Mouse (Mus musculus): ENCODE measurements around the gene Evx2. TPM values are rescaled to one million over a fixed set of nuclear protein-coding genes. Genes with fewer than 3 reads are reported as not detected.

The Evx2 gene
- polyA plus RNA-seq, 1 experiment from 2014 or later: 0.06 TPM

DNA sequence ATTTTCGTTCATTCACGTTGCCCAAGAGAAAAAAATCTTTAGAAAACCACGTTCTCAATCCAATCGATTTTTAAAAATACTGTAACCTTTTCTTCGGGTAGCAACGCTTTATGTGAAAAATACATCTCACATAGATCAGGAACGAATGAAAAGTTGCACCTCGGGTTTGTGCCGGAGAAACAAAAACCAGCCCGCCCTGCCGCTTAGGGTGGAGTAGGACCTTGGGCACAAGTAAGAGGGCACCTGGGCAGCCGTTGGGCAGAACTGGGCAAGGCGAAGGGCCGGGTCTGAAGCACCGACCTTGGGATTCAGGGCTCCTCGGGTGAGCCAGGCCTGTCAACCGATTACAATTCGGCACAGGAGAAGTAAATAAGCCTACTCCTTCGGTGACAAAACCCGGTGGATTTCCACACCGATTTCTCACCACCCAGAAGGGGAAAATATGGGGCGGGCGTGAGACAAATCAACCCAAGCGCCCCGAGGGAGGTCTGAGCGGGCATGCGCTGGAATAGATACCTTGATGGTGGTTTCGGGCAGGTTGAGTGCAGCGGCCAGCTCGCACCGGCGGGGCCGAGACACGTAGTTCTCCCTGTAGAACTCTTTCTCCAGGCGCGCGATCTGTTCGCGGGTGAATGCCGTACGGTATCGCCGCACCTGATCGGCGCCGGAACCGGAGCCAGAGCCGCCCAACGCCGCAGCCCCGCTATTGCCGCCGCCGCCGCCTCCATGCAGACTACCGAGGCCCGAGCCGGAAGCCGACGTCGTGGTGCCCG is 1.9 kb downstream of the Evx2 start:
- H3K27ac ChIP-seq: no peak overlapping the region
- H3K4me1 ChIP-seq: peaks cover 9% of the 10 kb centered on the region; the same call in 1 of the 2 replicates
- H3K9me3 ChIP-seq: no peaks in the 10 kb centered on the region
- peak overlapping the region; percentile 15; the same call in 1 of the 2 replicates for H3K4me3 ChIP-seq
- ATAC-seq (ENCODE audit: insufficient number of reproducible peaks, insufficient read depth, low FRiP score, low TSS enrichment): no peak
- peaks cover 75% of the 10 kb centered on the region for H3K27me3 ChIP-seq
- peak overlapping the region; percentile 15; the same call in 1 of the 2 replicates for H3K4me2 ChIP-seq (replicated peaks)
- H3K9ac ChIP-seq: no peak overlapping the region
- WGBS: 2% methylated on average over 62 of the region's 62 CpGs
- H3K36me3 ChIP-seq: no peaks in the 10 kb centered on the region

DNA sequence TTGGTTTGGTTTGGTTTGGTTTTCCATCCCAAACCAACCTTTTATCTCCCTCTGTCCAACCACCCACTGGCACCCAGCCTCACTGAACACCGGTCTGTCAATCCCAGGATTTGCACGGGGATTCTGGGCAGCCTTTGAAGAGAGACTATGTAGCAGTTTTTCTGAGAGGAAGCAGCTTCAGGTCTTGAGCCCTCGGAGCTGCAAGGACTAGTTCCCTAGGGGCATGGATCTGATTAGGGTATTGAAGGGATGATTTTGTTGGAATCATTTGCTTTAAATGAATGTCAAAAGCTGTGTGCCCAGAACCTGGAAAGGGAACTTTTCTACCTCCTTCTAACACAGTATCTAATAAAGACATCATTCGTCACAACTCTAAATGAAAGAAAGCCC is 2.7 kb downstream of the Evx2 start:
- whole genome bisulfite sequencing: 4% methylated on average over 4 of the region's 4 CpGs
- no peak overlapping the region for H3K4me3 ChIP-seq

DNA sequence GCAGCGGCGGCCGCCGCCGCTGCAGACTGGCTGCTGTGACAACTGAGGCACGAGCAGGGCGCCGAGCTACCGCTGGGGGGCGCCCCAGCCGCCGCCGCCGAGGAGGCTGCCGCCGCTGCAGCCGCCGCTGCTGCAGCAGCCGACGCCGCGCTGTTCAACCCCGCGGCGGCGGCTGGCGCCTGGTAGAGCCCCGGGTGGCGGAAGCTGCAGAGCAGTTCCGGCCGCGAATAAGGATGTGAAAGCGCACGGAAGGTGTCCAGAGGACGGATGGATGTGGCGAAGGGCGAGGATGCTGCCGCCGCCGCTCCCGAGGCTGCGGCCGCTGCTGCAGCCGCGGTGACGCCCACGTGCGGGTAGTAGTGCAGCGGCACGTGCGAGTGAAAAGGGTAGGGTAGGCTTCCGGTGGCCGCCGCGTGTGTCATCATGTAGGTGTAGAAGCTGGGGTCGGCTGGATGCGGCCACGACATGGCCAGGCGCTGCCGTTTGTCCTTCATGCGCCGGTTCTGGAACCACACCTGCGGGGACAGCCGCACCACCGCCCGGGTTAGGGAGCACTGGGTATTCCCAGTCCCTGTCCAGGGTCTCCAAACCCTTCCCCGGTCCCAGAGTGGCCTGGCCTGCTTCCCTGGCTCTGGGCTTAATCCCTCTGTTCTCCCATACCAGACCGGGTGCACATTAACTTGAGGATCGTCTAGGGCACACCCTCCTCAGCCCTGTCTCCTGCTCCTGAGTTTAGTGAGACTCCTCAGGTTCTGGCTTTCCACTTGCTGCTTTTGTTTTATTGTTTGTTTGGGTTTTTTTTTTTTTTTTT is 3.3 kb downstream of the Evx2 start:
- no peak overlapping the region for H3K27ac ChIP-seq
- H3K4me1 ChIP-seq: peaks cover 9% of the 10 kb centered on the region; the same call in 1 of the 2 replicates
- peak overlapping the region; percentile 32 for H3K4me3 ChIP-seq
- no peak overlapping the region; the same call in 1 of the 2 replicates for H3K9ac ChIP-seq
- H3K9me3 ChIP-seq: no peaks in the 10 kb centered on the region
- H3K4me2 ChIP-seq (replicated peaks): peak overlapping the region; percentile 50
- H3K27me3 ChIP-seq: peaks cover 74% of the 10 kb centered on the region
- WGBS: under 1% methylated on average over 65 of the region's 69 CpGs
- no peak for ATAC-seq (ENCODE audit: insufficient number of reproducible peaks, insufficient read depth, low FRiP score, low TSS enrichment)
- H3K36me3 ChIP-seq: no peaks in the 10 kb centered on the region

More for the DNA sequence above, 2.7 kb downstream of the Evx2 start:
- ATAC-seq (ENCODE audit: insufficient number of reproducible peaks, insufficient read depth, low FRiP score, low TSS enrichment): no peak
- H3K27ac ChIP-seq: no peak overlapping the region
- peaks cover 9% of the 10 kb centered on the region; the same call in 1 of the 2 replicates for H3K4me1 ChIP-seq
- H3K9me3 ChIP-seq: no peaks in the 10 kb centered on the region
- no peaks in the 10 kb centered on the region for H3K36me3 ChIP-seq
- no peak overlapping the region for H3K4me2 ChIP-seq (replicated peaks)
- no peak overlapping the region for H3K9ac ChIP-seq
- H3K27me3 ChIP-seq: peaks cover 75% of the 10 kb centered on the region

DNA sequence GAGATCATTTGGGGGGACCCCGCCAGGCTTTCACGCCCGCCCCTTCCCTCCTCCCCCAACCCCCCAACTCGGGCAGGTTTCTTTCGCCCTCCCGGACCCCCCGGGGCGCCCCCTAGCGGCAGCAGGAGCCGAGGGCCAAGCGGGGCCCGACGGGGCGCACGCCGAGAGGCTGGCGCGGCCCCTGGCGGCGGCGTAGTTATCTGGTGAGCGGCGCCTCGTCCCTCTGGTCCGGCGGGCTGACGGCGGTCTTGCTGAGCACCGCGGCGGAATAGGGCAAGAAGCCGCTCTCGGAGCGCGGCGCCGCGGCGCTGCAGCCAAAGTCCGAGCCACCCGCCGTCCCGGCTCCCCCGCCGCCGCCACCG is 4.0 kb downstream of the Evx2 start:
- H3K27me3 ChIP-seq: peaks cover 73% of the 10 kb centered on the region
- H3K4me3 ChIP-seq: peak overlapping the region; percentile 32
- H3K4me1 ChIP-seq: peaks cover 9% of the 10 kb centered on the region; the same call in 1 of the 2 replicates
- H3K27ac ChIP-seq: no peak overlapping the region
- peak overlapping the region; percentile 50 for H3K4me2 ChIP-seq (replicated peaks)
- H3K9ac ChIP-seq: no peak overlapping the region; the same call in 1 of the 2 replicates
- no peaks in the 10 kb centered on the region for H3K36me3 ChIP-seq
- no peaks in the 10 kb centered on the region for H3K9me3 ChIP-seq
- no peak for ATAC-seq (ENCODE audit: insufficient number of reproducible peaks, insufficient read depth, low FRiP score, low TSS enrichment)
- WGBS: 0% methylated on average over 40 of the region's 47 CpGs

DNA sequence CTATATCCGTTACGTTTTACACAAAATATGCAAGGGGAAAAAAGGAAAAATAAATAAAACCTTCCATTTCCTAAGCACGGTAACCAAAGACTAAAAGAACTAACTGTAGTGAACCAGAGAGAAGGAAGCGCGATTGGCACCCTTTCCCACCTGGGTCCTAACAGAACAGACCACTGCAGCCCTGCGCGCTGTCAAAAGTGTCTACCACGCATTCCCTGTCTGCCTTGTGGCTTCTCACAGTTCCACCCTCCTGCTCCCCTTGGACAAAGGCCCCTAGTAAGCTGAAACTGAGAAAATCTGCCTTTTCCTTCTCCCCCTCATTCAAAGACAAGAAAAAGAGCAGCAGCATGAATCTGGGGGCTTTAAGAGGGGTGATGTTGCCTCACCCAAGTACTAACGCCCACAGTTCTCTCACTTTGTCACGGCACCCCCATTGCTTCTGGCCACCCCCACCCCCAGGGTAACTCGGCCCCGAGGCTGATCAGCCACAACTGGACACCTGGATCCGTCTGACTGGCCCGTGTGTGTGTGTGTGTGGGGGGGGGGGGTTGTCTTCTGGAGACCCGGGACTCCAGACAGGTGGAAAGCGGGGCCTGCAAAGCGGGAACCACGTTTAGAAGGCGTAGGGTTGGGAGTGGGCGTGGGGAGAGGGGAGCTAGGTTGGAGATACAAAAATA is 4.5 kb downstream of the Evx2 start:
- Histone ChIP-seq H3K9me3 (no peaks in the 10 kb centered on the region), H3K36me3 (no peaks in the 10 kb centered on the region), H3K4me2 (replicated peaks) (no peak overlapping the region), H3K4me3 (no peak overlapping the region), H3K27me3 (peaks cover 78% of the 10 kb centered on the region), H3K4me1 (peaks cover 9% of the 10 kb centered on the region; the same call in 1 of the 2 replicates), H3K27ac (no peak overlapping the region), H3K9ac (no peak overlapping the region)
- WGBS: 4% methylated on average over 15 of the region's 20 CpGs
- ATAC-seq (ENCODE audit: insufficient number of reproducible peaks, insufficient read depth, low FRiP score, low TSS enrichment): no peak

DNA sequence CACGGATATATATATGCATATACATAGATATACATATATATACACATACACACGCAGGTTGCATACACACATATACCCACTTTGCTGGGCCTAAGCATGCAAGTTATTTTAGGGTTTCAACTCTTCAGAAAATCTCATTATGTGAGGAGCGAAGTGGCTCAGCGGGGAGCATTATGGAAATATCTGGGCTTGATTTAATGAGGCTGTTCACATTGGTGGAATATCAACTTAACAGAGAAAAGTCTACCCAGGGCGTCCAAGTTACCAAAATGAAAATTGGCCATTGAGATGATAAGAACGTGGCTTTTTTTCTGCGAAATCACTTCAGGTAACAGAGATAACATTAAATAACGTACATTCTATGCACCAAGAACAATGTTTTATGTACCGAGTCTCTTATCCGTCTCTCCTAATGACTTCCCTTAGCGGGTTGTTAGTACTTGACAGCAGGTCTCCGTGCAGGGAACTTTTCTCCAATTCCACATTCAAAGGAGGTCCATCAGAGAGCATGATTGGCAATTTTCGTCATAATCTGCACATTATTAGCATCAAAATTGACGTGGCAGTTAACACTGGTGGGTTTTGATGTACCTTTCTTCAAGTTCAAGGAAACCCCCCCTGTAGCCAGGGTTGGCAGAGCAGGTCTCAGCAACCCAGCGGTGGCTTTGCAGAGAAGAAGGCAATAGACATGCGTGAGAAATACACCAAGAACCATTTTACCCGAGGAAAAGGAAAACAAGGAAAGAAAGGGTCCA is 5.4 kb downstream of the Evx2 start:
- no peak overlapping the region for H3K27ac ChIP-seq
- H3K4me3 ChIP-seq: no peak overlapping the region
- peaks cover 77% of the 10 kb centered on the region for H3K27me3 ChIP-seq
- 10% methylated on average over 17 of the region's 17 CpGs for WGBS
- no peaks in the 10 kb centered on the region for H3K36me3 ChIP-seq
- H3K4me2 ChIP-seq (replicated peaks): no peak overlapping the region
- no peak for ATAC-seq (ENCODE audit: insufficient number of reproducible peaks, insufficient read depth, low FRiP score, low TSS enrichment)
- peaks cover 9% of the 10 kb centered on the region; the same call in 1 of the 2 replicates for H3K4me1 ChIP-seq
- no peaks in the 10 kb centered on the region for H3K9me3 ChIP-seq
- no peak overlapping the region for H3K9ac ChIP-seq

DNA sequence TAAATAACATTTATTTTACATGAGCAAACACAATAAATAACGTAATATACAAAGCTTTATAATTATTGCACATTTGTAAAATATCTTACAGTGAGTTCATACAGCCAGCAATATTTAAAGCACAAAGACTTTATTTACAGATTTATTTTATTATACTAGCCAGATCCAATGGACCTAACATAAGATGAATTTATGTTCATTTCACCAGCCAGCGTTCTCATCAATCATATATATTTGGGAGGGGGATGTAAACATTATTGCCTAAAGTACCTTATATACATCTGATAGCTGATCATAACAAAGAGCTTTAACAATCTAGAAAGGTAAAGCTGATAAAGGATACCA is 6.4 kb downstream of the Evx2 start:
- ATAC-seq (ENCODE audit: insufficient number of reproducible peaks, insufficient read depth, low FRiP score, low TSS enrichment): no peak
- peaks cover 9% of the 10 kb centered on the region; the same call in 1 of the 2 replicates for H3K4me1 ChIP-seq
- no peaks in the 10 kb centered on the region for H3K36me3 ChIP-seq
- no peaks in the 10 kb centered on the region for H3K9me3 ChIP-seq
- peaks cover 81% of the 10 kb centered on the region for H3K27me3 ChIP-seq
- WGBS: 28% methylated on average over 2 of the region's 2 CpGs
- H3K27ac ChIP-seq: no peak overlapping the region
- no peak overlapping the region for H3K4me3 ChIP-seq
- no peak overlapping the region for H3K9ac ChIP-seq
- no peak overlapping the region for H3K4me2 ChIP-seq (replicated peaks)

DNA sequence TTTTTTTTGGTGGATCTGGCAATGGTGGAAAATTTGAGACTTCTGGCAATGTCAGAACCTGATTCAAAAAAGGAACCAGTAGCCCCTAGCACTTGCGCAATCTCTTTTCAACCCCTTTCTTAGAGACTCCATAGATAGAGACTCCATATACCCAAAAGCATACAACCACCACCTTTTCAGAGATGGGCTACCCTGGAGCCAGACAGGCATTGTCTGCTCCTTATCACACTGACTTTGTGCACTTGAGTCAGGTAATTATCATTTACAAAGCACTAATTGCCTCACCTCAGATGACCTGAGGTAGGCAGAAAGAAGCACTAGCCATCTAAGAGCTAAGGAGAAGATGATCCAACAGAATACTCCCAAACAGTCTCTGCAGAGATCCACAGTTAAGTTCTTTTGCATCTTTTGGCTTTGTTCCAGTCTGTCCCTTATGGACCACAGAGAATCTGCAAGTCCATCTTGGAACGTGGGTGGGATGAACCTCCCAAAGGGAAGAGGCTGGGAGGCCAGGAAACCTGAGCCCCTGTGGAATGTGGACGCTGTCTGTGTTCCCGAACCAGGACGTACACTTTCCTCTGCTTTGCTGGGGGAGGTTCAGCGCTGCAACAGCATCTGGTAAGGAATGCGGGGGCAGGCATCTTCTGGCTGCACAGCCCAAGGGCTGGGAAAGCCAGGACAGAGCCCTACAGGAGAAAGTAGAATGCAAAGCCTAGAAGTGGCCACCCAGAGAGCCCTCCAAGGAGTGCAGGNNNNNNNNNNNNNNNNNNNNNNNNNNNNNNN is 12.1 kb downstream of the Evx2 start:
- Histone ChIP-seq H3K4me1 (0 out of 2 replicates have a peak, but pooled peaks cover 3% of the 10 kb centered on the region), H3K4me3 (no peak overlapping the region), H3K27me3 (peaks cover 82% of the 10 kb centered on the region), H3K9me3 (no peaks in the 10 kb centered on the region), H3K27ac (no peak overlapping the region), H3K9ac (no peak overlapping the region), H3K4me2 (replicated peaks) (no peak overlapping the region), H3K36me3 (no peaks in the 10 kb centered on the region)
- 12% methylated on average over 7 of the region's 7 CpGs for WGBS
- ATAC-seq (ENCODE audit: insufficient number of reproducible peaks, insufficient read depth, low FRiP score, low TSS enrichment): no peak

GRCm38 (mm10) chr2:74645631-74646030 is 13.7 kb downstream of the Evx2 start:
- H3K27me3 ChIP-seq: peaks cover 68% of the 10 kb centered on the region
- H3K4me1 ChIP-seq: 0 out of 2 replicates have a peak, but pooled peaks cover 3% of the 10 kb centered on the region
- H3K9ac ChIP-seq: no peak overlapping the region
- H3K4me2 ChIP-seq (replicated peaks): no peak overlapping the region
- WGBS: 81% methylated on average over 3 of the region's 3 CpGs
- no peak for ATAC-seq (ENCODE audit: insufficient number of reproducible peaks, insufficient read depth, low FRiP score, low TSS enrichment)
- no peaks in the 10 kb centered on the region for H3K9me3 ChIP-seq
- H3K36me3 ChIP-seq: no peaks in the 10 kb centered on the region
- no peak overlapping the region for H3K4me3 ChIP-seq
- no peak overlapping the region for H3K27ac ChIP-seq

- WGBS: 68% methylated on average over 5 of the region's 5 CpGs
- Histone ChIP-seq H3K4me1 (0 out of 2 replicates have a peak, but pooled peaks cover 1% of the 10 kb centered on the region), H3K4me3 (no peak overlapping the region), H3K9ac (no peak overlapping the region), H3K9me3 (no peaks in the 10 kb centered on the region), H3K27ac (no peak overlapping the region), H3K4me2 (replicated peaks) (no peak overlapping the region), H3K27me3 (peaks cover 39% of the 10 kb centered on the region), H3K36me3 (no peaks in the 10 kb centered on the region)
- no peak for ATAC-seq (ENCODE audit: insufficient number of reproducible peaks, insufficient read depth, low FRiP score, low TSS enrichment)
Observed at GRCm38 (mm10) chr2:74642431-74642830, 16.9 kb downstream of the Evx2 start.
